Mouse (Mus musculus): ENCODE data around the gene Gpr153. TPM values are rescaled to one million over a fixed set of nuclear protein-coding genes. Genes with fewer than 3 reads are reported as not detected.

The Gpr153 gene
- polyA plus RNA-seq, 1 experiment = 6.5 TPM

GRCm38 (mm10) chr4:152296371-152296770, 22.3 kb downstream of the Gpr153 start:
- peak overlapping the region; percentile 45 for H3K4me3 ChIP-seq
- H3ac ChIP-seq (ENCODE audit: control insufficient read depth, insufficient read length) = no peak overlapping the region
- H3K27me3 ChIP-seq (ENCODE audit: control insufficient read depth, insufficient read depth, insufficient read length) = peaks cover 22% of the 10 kb centered on the region
- no peaks in the 10 kb centered on the region for H3K36me3 ChIP-seq (ENCODE audit: control insufficient read depth, insufficient read depth)
- peak overlapping the region; percentile 98 for H3K4me2 ChIP-seq (ENCODE audit: low read depth)
- peaks cover 10% of the 10 kb centered on the region for H3K79me2 ChIP-seq (ENCODE audit: control insufficient read depth, insufficient read depth)
- TF ChIP-seq SRF (IDR thresholded peaks at IDR 0.05; ENCODE audit: control insufficient read depth, insufficient read length, low read depth) (no peak), POLR2AphosphoS2 (IDR thresholded peaks at IDR 0.05; ENCODE audit: insufficient read length, low read depth) (no peak), MYOD1 (IDR thresholded peaks at IDR 0.05; ENCODE audit: control insufficient read depth in 1 of 3, insufficient read length in 2 of 3, low read depth in 2 of 3) (no peak), USF1 (IDR thresholded peaks at IDR 0.05; ENCODE audit: low read depth) (no peak), MYOG (IDR thresholded peaks at IDR 0.05; ENCODE audit: control insufficient read depth in 1 of 3, insufficient read depth in 1 of 3, insufficient read length in 2 of 3, low read depth in 2 of 3) (no peak), MAX (IDR thresholded peaks at IDR 0.05; ENCODE audit: low read depth) (no peak), CEBPB (IDR thresholded peaks at IDR 0.05; ENCODE audit: insufficient read depth, poor library complexity, severe bottlenecking) (no peak), E2F4 (IDR thresholded peaks at IDR 0.05; ENCODE audit: insufficient read depth) (no peak), POLR2A (IDR thresholded peaks at IDR 0.05; ENCODE audit: insufficient read length, low read depth) (no peak), TCF3 (IDR thresholded peaks at IDR 0.05; ENCODE audit: insufficient read length, low read depth) (no peak), TCF12 (IDR thresholded peaks at IDR 0.05; ENCODE audit: insufficient read depth, poor library complexity, severe bottlenecking) (no peak), REST (IDR thresholded peaks at IDR 0.05; ENCODE audit: insufficient read depth, insufficient read length) (no peak)

- Histone ChIP-seq H3K79me2 (ENCODE audit: control insufficient read depth, insufficient read depth) (peaks cover 10% of the 10 kb centered on the region), H3K36me3 (ENCODE audit: control insufficient read depth, insufficient read depth) (no peaks in the 10 kb centered on the region), H3K4me3 (peak within 1 kb of the TSS; percentile 45), H3ac (ENCODE audit: control insufficient read depth, insufficient read length) (peak within 1 kb of the TSS; percentile 81), H3K27me3 (ENCODE audit: control insufficient read depth, insufficient read depth, insufficient read length) (peaks cover 15% of the 10 kb centered on the region), H3K4me2 (ENCODE audit: low read depth) (peak within 1 kb of the TSS; percentile 98)
- TF ChIP-seq REST (IDR thresholded peaks at IDR 0.05; ENCODE audit: insufficient read depth, insufficient read length) (no peak), USF1 (IDR thresholded peaks at IDR 0.05; ENCODE audit: low read depth) (no peak), POLR2A (IDR thresholded peaks at IDR 0.05; ENCODE audit: insufficient read length, low read depth) (peak; percentile 77), POLR2AphosphoS2 (IDR thresholded peaks at IDR 0.05; ENCODE audit: insufficient read length, low read depth) (peak; percentile 75), TCF3 (IDR thresholded peaks at IDR 0.05; ENCODE audit: insufficient read length, low read depth) (no peak), MAX (IDR thresholded peaks at IDR 0.05; ENCODE audit: low read depth) (no peak), MYOD1 (IDR thresholded peaks at IDR 0.05; ENCODE audit: control insufficient read depth in 1 of 3, insufficient read length in 2 of 3, low read depth in 2 of 3) (peak in 1 of 3 experiments; percentile 21), MYOG (IDR thresholded peaks at IDR 0.05; ENCODE audit: control insufficient read depth in 1 of 3, insufficient read depth in 1 of 3, insufficient read length in 2 of 3, low read depth in 2 of 3) (peak in 1 of 3 experiments; percentile 45)
These were observed 23.1 kb downstream of the Gpr153 start, which contains the start of gene Icmt for GRCm38 (mm10) chr4:152296874-152297861. Gene Icmt (plus strand): TSS chr4:152297227.

- H3K79me2 ChIP-seq (ENCODE audit: control insufficient read depth, insufficient read depth) = peaks cover 10% of the 10 kb centered on the region
- no peaks in the 10 kb centered on the region for H3K27me3 ChIP-seq (ENCODE audit: control insufficient read depth, insufficient read depth, insufficient read length)
- no peak overlapping the region for H3ac ChIP-seq (ENCODE audit: control insufficient read depth, insufficient read length)
- TF ChIP-seq USF1 (IDR thresholded peaks at IDR 0.05; ENCODE audit: low read depth) = no peak
- no peak for TF ChIP-seq MAX (IDR thresholded peaks at IDR 0.05; ENCODE audit: low read depth)
- no peak for TF ChIP-seq POLR2AphosphoS2 (IDR thresholded peaks at IDR 0.05; ENCODE audit: insufficient read length, low read depth)
- TF ChIP-seq E2F4 (IDR thresholded peaks at IDR 0.05; ENCODE audit: insufficient read depth) = no peak
- TF ChIP-seq MYOG (IDR thresholded peaks at IDR 0.05; ENCODE audit: control insufficient read depth in 1 of 3, insufficient read depth in 1 of 3, insufficient read length in 2 of 3, low read depth in 2 of 3) = no peak
- TF ChIP-seq REST (IDR thresholded peaks at IDR 0.05; ENCODE audit: insufficient read depth, insufficient read length) = no peak
- TF ChIP-seq TCF3 (IDR thresholded peaks at IDR 0.05; ENCODE audit: insufficient read length, low read depth) = no peak
- no peak for TF ChIP-seq POLR2A (IDR thresholded peaks at IDR 0.05; ENCODE audit: insufficient read length, low read depth)
- TF ChIP-seq SRF (IDR thresholded peaks at IDR 0.05; ENCODE audit: control insufficient read depth, insufficient read length, low read depth) = no peak
- no peak for TF ChIP-seq CEBPB (IDR thresholded peaks at IDR 0.05; ENCODE audit: insufficient read depth, poor library complexity, severe bottlenecking)
- no peak for TF ChIP-seq MYOD1 (IDR thresholded peaks at IDR 0.05; ENCODE audit: control insufficient read depth in 1 of 3, insufficient read length in 2 of 3, low read depth in 2 of 3)
- no peak for TF ChIP-seq TCF12 (IDR thresholded peaks at IDR 0.05; ENCODE audit: insufficient read depth, poor library complexity, severe bottlenecking)
- H3K4me3 ChIP-seq = peak overlapping the region; percentile 45
- H3K4me2 ChIP-seq (ENCODE audit: low read depth) = peak overlapping the region; percentile 86
- no peaks in the 10 kb centered on the region for H3K36me3 ChIP-seq (ENCODE audit: control insufficient read depth, insufficient read depth)
These were observed 24.8 kb downstream of the Gpr153 start for GRCm38 (mm10) chr4:152298836-152299235.

GRCm38 (mm10) chr4:152300375-152300774, 26.3 kb downstream of the Gpr153 start:
- no peak for TF ChIP-seq REST (IDR thresholded peaks at IDR 0.05; ENCODE audit: insufficient read depth, insufficient read length)
- no peak for TF ChIP-seq TCF3 (IDR thresholded peaks at IDR 0.05; ENCODE audit: insufficient read length, low read depth)
- TF ChIP-seq MYOG (IDR thresholded peaks at IDR 0.05; ENCODE audit: control insufficient read depth in 1 of 3, insufficient read depth in 1 of 3, insufficient read length in 2 of 3, low read depth in 2 of 3) = no peak
- TF ChIP-seq MYOD1 (IDR thresholded peaks at IDR 0.05; ENCODE audit: control insufficient read depth in 1 of 3, insufficient read length in 2 of 3, low read depth in 2 of 3) = no peak
- TF ChIP-seq USF1 (IDR thresholded peaks at IDR 0.05; ENCODE audit: low read depth) = no peak
- no peak for TF ChIP-seq E2F4 (IDR thresholded peaks at IDR 0.05; ENCODE audit: insufficient read depth)
- TF ChIP-seq SRF (IDR thresholded peaks at IDR 0.05; ENCODE audit: control insufficient read depth, insufficient read length, low read depth) = no peak
- TF ChIP-seq MAX (IDR thresholded peaks at IDR 0.05; ENCODE audit: low read depth) = no peak
- no peak for TF ChIP-seq POLR2AphosphoS2 (IDR thresholded peaks at IDR 0.05; ENCODE audit: insufficient read length, low read depth)
- H3ac ChIP-seq (ENCODE audit: control insufficient read depth, insufficient read length) = no peak overlapping the region
- H3K36me3 ChIP-seq (ENCODE audit: control insufficient read depth, insufficient read depth) = no peaks in the 10 kb centered on the region
- H3K4me3 ChIP-seq = no peak overlapping the region
- no peaks in the 10 kb centered on the region for H3K27me3 ChIP-seq (ENCODE audit: control insufficient read depth, insufficient read depth, insufficient read length)
- H3K79me2 ChIP-seq (ENCODE audit: control insufficient read depth, insufficient read depth) = peaks cover 10% of the 10 kb centered on the region
- H3K4me2 ChIP-seq (ENCODE audit: low read depth) = no peak overlapping the region
